ENCODE assay signal across 12 mouse cellular contexts in the genomic region with DNA sequence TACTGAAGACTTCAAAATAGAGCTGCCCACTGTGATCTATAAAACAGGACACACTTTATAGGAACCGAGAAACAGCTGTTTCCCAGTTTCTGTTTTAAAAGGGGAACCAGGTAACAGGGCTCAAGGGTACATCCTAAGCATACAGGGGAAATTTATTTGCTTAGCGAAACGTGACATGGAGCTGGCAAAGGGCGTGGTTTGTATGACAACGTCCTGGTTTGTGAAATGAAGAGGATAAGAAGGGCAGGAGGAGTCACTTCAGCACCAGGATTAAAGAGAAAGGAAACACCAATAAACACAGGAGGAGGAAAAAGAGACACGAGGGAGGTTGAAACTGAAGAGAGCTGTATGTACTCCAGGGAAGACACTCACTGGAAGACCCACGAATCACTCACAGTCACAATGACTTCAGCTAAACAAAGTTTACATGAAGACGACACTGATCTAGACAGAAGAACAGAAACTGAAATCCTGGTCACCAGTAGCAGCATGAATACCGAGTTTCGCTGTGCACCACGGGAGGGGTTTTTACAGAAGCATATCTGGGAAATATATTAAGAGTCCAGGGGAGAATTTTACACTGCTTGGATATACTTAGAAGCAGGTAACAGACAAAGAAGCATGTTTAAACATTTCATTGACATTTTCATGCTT. TPM values are rescaled to one million over a fixed set of nuclear protein-coding genes. Genes with fewer than 3 reads are reported as not detected.
DNase-seq lines count a peak whose midpoint lies in the region; ATAC-seq and TF ChIP-seq lines count a peak whose summit lies in the region.
"Had no signal": no experiment of that assay in that cellular context is flagged by ENCODE, and none has a peak within 500 bp of the region (broad histone marks: within the 10 kb centered on the region; RNA-seq: fewer than 3 reads in every experiment).

No protein-coding gene starts in this region.

- H3K4me2 ChIP-seq in kidney, postnatal 0 days (ENCODE audit: low read length) = no peak overlapping the region
- H3K4me2 ChIP-seq in intestine, embryonic 15.5 days (replicated peaks) = 0 out of 2 replicates have a peak overlapping the region, but pooled peaks have one; percentile 3
- H3K4me2 ChIP-seq in forebrain, embryonic 13.5 days = no peak overlapping the region
- H3K4me2 ChIP-seq: embryonic facial prominence, embryonic 13.5 days; limb, embryonic 12.5 days; neural tube, embryonic 12.5 days; stomach, embryonic 15.5 days had no signal

- DNase-seq in kidney, postnatal 0 days (ENCODE audit: low spot score) = peak; percentile 46
- no peak for DNase-seq in kidney, postnatal 10 days
- peak; percentile 1 to 23 for DNase-seq in CD8-positive naive resting alpha-beta T cell, adult 2 months (ENCODE audit: low read depth in 2 of 2, low spot score in 2 of 2)
- peak; percentile 46 for DNase-seq in naive thymus-derived CD4-positive, alpha-beta T cell, adult 2 months (ENCODE audit: low read depth)
- no peak for DNase-seq in adrenal gland, postnatal 10 days
- DNase-seq in frontal cortex, postnatal 14 days (ENCODE audit: low spot score in 2 of 2) = no peak

- no peaks in the 10 kb centered on the region for H3K9me3 ChIP-seq in kidney, postnatal 0 days (replicated peaks; ENCODE audit: low read length)
- H3K9me3 ChIP-seq in intestine, embryonic 15.5 days = no peaks in the 10 kb centered on the region
- no peaks in the 10 kb centered on the region for H3K9me3 ChIP-seq in forebrain, embryonic 13.5 days (replicated peaks)
- H3K9me3 ChIP-seq: embryonic facial prominence, embryonic 13.5 days; limb, embryonic 12.5 days; neural tube, embryonic 12.5 days; stomach, embryonic 15.5 days had no signal

- no peak overlapping the region for H3K4me3 ChIP-seq in kidney, postnatal 0 days (replicated peaks; ENCODE audit: low read depth, low read length)
- H3K4me3 ChIP-seq in intestine, embryonic 15.5 days (replicated peaks) = no peak overlapping the region
- no peak overlapping the region for H3K4me3 ChIP-seq in forebrain, embryonic 13.5 days
- H3K4me3 ChIP-seq: embryonic facial prominence, embryonic 13.5 days; limb, embryonic 12.5 days; neural tube, embryonic 12.5 days; stomach, embryonic 15.5 days had no signal

- no peak for ATAC-seq in kidney, postnatal 0 days (replicated peaks; ENCODE audit: low FRiP score, low read depth)
- no peak; the same call in 1 of the 2 replicates for ATAC-seq in intestine, embryonic 15.5 days
- ATAC-seq in forebrain, embryonic 13.5 days = no peak

- H3K4me1 ChIP-seq in kidney, postnatal 0 days (replicated peaks; ENCODE audit: insufficient read depth, low read length) = peaks cover 8% of the 10 kb centered on the region
- no peaks in the 10 kb centered on the region; the same call in 1 of the 2 replicates for H3K4me1 ChIP-seq in intestine, embryonic 15.5 days (replicated peaks)
- H3K4me1 ChIP-seq in forebrain, embryonic 13.5 days = peaks cover 5% of the 10 kb centered on the region; the same call in 1 of the 2 replicates
- H3K4me1 ChIP-seq: neural tube, embryonic 12.5 days; stomach, embryonic 15.5 days had no signal

- no peaks in the 10 kb centered on the region for H3K27me3 ChIP-seq in kidney, postnatal 0 days (ENCODE audit: insufficient read depth, low read length)
- H3K27me3 ChIP-seq in intestine, embryonic 15.5 days (replicated peaks) = no peaks in the 10 kb centered on the region
- H3K27me3 ChIP-seq in forebrain, embryonic 13.5 days = no peaks in the 10 kb centered on the region
- H3K27me3 ChIP-seq: embryonic facial prominence, embryonic 13.5 days; limb, embryonic 12.5 days; neural tube, embryonic 12.5 days; stomach, embryonic 15.5 days had no signal

- no peaks in the 10 kb centered on the region for H3K36me3 ChIP-seq in kidney, postnatal 0 days (ENCODE audit: insufficient read depth, low read length)
- H3K36me3 ChIP-seq in intestine, embryonic 15.5 days = no peaks in the 10 kb centered on the region
- H3K36me3 ChIP-seq in forebrain, embryonic 13.5 days (ENCODE audit: poor library complexity, severe bottlenecking) = no peaks in the 10 kb centered on the region
- H3K36me3 ChIP-seq: embryonic facial prominence, embryonic 13.5 days; limb, embryonic 12.5 days; neural tube, embryonic 12.5 days; stomach, embryonic 15.5 days had no signal

- no peak for TF ChIP-seq CTCF in kidney, postnatal 0 days (IDR thresholded peaks at IDR 0.05; ENCODE audit: low read depth)

- 46% methylated on average over 11 of the region's 11 CpGs for WGBS in kidney, postnatal 0 days
- 49% methylated on average over 11 of the region's 11 CpGs for WGBS in intestine, embryonic 15.5 days
- 87% methylated on average over 11 of the region's 11 CpGs for WGBS in forebrain, embryonic 13.5 days

- H3K27ac ChIP-seq in kidney, postnatal 0 days = no peak overlapping the region
- no peak overlapping the region for H3K27ac ChIP-seq in intestine, embryonic 15.5 days
- no peak overlapping the region for H3K27ac ChIP-seq in forebrain, embryonic 13.5 days
- H3K27ac ChIP-seq: embryonic facial prominence, embryonic 13.5 days; limb, embryonic 12.5 days; neural tube, embryonic 12.5 days; stomach, embryonic 15.5 days had no signal

- no peak overlapping the region for H3K9ac ChIP-seq in kidney, postnatal 0 days (ENCODE audit: low read depth, low read length)
- H3K9ac ChIP-seq in intestine, embryonic 15.5 days = no peak overlapping the region
- H3K9ac ChIP-seq in forebrain, embryonic 13.5 days = no peak overlapping the region
- H3K9ac ChIP-seq: embryonic facial prominence, embryonic 13.5 days; limb, embryonic 12.5 days; neural tube, embryonic 12.5 days; stomach, embryonic 15.5 days had no signal

RNA-seq across cellular contexts. Expression of gene Filip1l, which starts 16.0 kb away (rescaled TPM):
- 30.4 and 32.5 TPM in 2 replicates for polyA plus RNA-seq in kidney, postnatal 0 days (2015; fragmentation: Nextera tagmentation; extraction: Ambion mirVana)
- 33.0 and 34.0 TPM in 2 replicates for polyA plus RNA-seq in intestine, embryonic 15.5 days (2015; fragmentation: Nextera tagmentation; extraction: Ambion mirVana)
- polyA plus RNA-seq in forebrain, embryonic 13.5 days (2015; fragmentation: Nextera tagmentation; extraction: Ambion mirVana) = 1.9 and 2.6 TPM in 2 replicates
- 10 to 100 TPM; 22.6 to 23.1 TPM for total RNA-seq in adrenal gland, postnatal 10 days (2021)

RNA-seq across cellular contexts. Expression of gene Tmem30c, which starts 44.2 kb away (rescaled TPM):
- not detected in 2 replicates for polyA plus RNA-seq in kidney, postnatal 0 days (2015; fragmentation: Nextera tagmentation; extraction: Ambion mirVana)
- not detected in 2 replicates for polyA plus RNA-seq in intestine, embryonic 15.5 days (2015; fragmentation: Nextera tagmentation; extraction: Ambion mirVana)
- polyA plus RNA-seq in forebrain, embryonic 13.5 days (2015; fragmentation: Nextera tagmentation; extraction: Ambion mirVana) = 0.20 and 0.26 TPM in 2 replicates
- not detected for total RNA-seq in adrenal gland, postnatal 10 days (2021)

Comparison
In these comparisons a context has a peak if more than half of its experiments do, and no peak if none do; other contexts are left out.
1. DNase-seq: peak in kidney, postnatal 0 days (single experiment), CD8-positive naive resting alpha-beta T cell, adult 2 months (2 of 2) and naive thymus-derived CD4-positive, alpha-beta T cell, adult 2 months (single experiment); none in kidney, postnatal 10 days (single experiment), adrenal gland, postnatal 10 days (single experiment) and frontal cortex, postnatal 14 days (0 of 2).